Mouse (Mus musculus): ENCODE data around the gene Ckap5. TPM values are rescaled to one million over a fixed set of nuclear protein-coding genes. Genes with fewer than 3 reads are reported as not detected.
A peak's percentile ranks its signal among the peaks of the same experiment; 100 is the strongest.

Gene Ckap5
- polyA plus RNA-seq, 1 experiment from 2014 or later, result 30.8 TPM

GRCm38 (mm10) chr2:91644021-91644420 is 117.5 kb downstream of the Ckap5 start:
- no peak overlapping the region for H3K9ac ChIP-seq (ENCODE audit: low read length)
- H3K4me2 ChIP-seq (replicated peaks; ENCODE audit: low read depth), result no peak overlapping the region
- ATAC-seq (ENCODE audit: low FRiP score, low TSS enrichment) (0 out of 2 replicates have a peak, but pooled peaks have one; percentile 1), DNase-seq (ENCODE audit: low spot score) (no peak)
- no peaks in the 10 kb centered on the region for H3K27me3 ChIP-seq (ENCODE audit: control insufficient read depth, insufficient read depth, low read length)
- peaks cover 13% of the 10 kb centered on the region for H3K36me3 ChIP-seq (ENCODE audit: control insufficient read depth, insufficient read depth, low read length)
- H3K9me3 ChIP-seq (ENCODE audit: control insufficient read depth, low read length), result no peaks in the 10 kb centered on the region
- WGBS, result 86% methylated on average over 11 of the region's 11 CpGs
- TF ChIP-seq CTCF (IDR thresholded peaks at IDR 0.05; ENCODE audit: low read depth) (no peak), EP300 (optimal IDR thresholded peaks at IDR 0.05) (no peak)
- no peak overlapping the region for H3K4me3 ChIP-seq (ENCODE audit: low read depth, low read length)
- H3K4me1 ChIP-seq (replicated peaks; ENCODE audit: control insufficient read depth, insufficient read depth), result peaks cover 4% of the 10 kb centered on the region; the same call in 1 of the 2 replicates
- H3K27ac ChIP-seq (replicated peaks), result no peak overlapping the region

GRCm38 (mm10) chr2:91645354-91645753 is 118.8 kb downstream of the Ckap5 start:
- Histone ChIP-seq H3K9ac (ENCODE audit: low read length) (no peak overlapping the region), H3K4me2 (replicated peaks; ENCODE audit: low read depth) (no peak overlapping the region), H3K36me3 (ENCODE audit: control insufficient read depth, insufficient read depth, low read length) (peaks cover 13% of the 10 kb centered on the region), H3K4me3 (ENCODE audit: low read depth, low read length) (no peak overlapping the region), H3K4me1 (replicated peaks; ENCODE audit: control insufficient read depth, insufficient read depth) (peaks cover 4% of the 10 kb centered on the region; the same call in 1 of the 2 replicates), H3K9me3 (ENCODE audit: control insufficient read depth, low read length) (no peaks in the 10 kb centered on the region), H3K27ac (replicated peaks) (no peak overlapping the region), H3K27me3 (ENCODE audit: control insufficient read depth, insufficient read depth, low read length) (no peaks in the 10 kb centered on the region)
- no peak for ATAC-seq (ENCODE audit: low FRiP score, low TSS enrichment)
- no peak for DNase-seq (ENCODE audit: low spot score)
- 96% methylated on average over 15 of the region's 15 CpGs for WGBS
- TF ChIP-seq EP300 (optimal IDR thresholded peaks at IDR 0.05) (no peak), CTCF (IDR thresholded peaks at IDR 0.05; ENCODE audit: low read depth) (no peak)

GRCm38 (mm10) chr2:91645811-91646210 is 119.2 kb downstream of the Ckap5 start:
- H3K4me3 ChIP-seq (ENCODE audit: low read depth, low read length), result no peak overlapping the region
- DNase-seq (ENCODE audit: low spot score), result no peak
- ATAC-seq (ENCODE audit: low FRiP score, low TSS enrichment), result no peak
- 95% methylated on average over 11 of the region's 11 CpGs for WGBS
- no peak overlapping the region for H3K4me2 ChIP-seq (replicated peaks; ENCODE audit: low read depth)
- H3K9ac ChIP-seq (ENCODE audit: low read length), result no peak overlapping the region
- no peaks in the 10 kb centered on the region for H3K9me3 ChIP-seq (ENCODE audit: control insufficient read depth, low read length)
- no peak overlapping the region for H3K27ac ChIP-seq (replicated peaks)
- H3K27me3 ChIP-seq (ENCODE audit: control insufficient read depth, insufficient read depth, low read length), result no peaks in the 10 kb centered on the region
- TF ChIP-seq CTCF (IDR thresholded peaks at IDR 0.05; ENCODE audit: low read depth) (no peak), EP300 (optimal IDR thresholded peaks at IDR 0.05) (no peak)
- peaks cover 4% of the 10 kb centered on the region; the same call in 1 of the 2 replicates for H3K4me1 ChIP-seq (replicated peaks; ENCODE audit: control insufficient read depth, insufficient read depth)
- H3K36me3 ChIP-seq (ENCODE audit: control insufficient read depth, insufficient read depth, low read length), result peaks cover 13% of the 10 kb centered on the region

GRCm38 (mm10) chr2:91646733-91647132 is 120.2 kb downstream of the Ckap5 start:
- Histone ChIP-seq H3K4me2 (replicated peaks; ENCODE audit: low read depth) (no peak overlapping the region), H3K36me3 (ENCODE audit: control insufficient read depth, insufficient read depth, low read length) (peaks cover 13% of the 10 kb centered on the region)

GRCm38 (mm10) chr2:91649152-91649551 is 122.6 kb downstream of the Ckap5 start:
- H3K4me3 ChIP-seq (ENCODE audit: low read depth, low read length), result peak overlapping the region; percentile 85
- H3K4me1 ChIP-seq (replicated peaks; ENCODE audit: control insufficient read depth, insufficient read depth), result peaks cover 4% of the 10 kb centered on the region; the same call in 1 of the 2 replicates
- peak overlapping the region; percentile 97 for H3K4me2 ChIP-seq (replicated peaks; ENCODE audit: low read depth)
- H3K9me3 ChIP-seq (ENCODE audit: control insufficient read depth, low read length), result no peaks in the 10 kb centered on the region
- TF ChIP-seq EP300 (optimal IDR thresholded peaks at IDR 0.05) (no peak), CTCF (IDR thresholded peaks at IDR 0.05; ENCODE audit: low read depth) (no peak)
- ATAC-seq (ENCODE audit: low FRiP score, low TSS enrichment), result no peak
- H3K27me3 ChIP-seq (ENCODE audit: control insufficient read depth, insufficient read depth, low read length), result no peaks in the 10 kb centered on the region
- H3K27ac ChIP-seq (replicated peaks), result peak overlapping the region; percentile 94
- peak overlapping the region; percentile 80 for H3K9ac ChIP-seq (ENCODE audit: low read length)
- peaks cover 14% of the 10 kb centered on the region for H3K36me3 ChIP-seq (ENCODE audit: control insufficient read depth, insufficient read depth, low read length)
- WGBS, result under 1% methylated on average over 15 of the region's 15 CpGs
- DNase-seq (ENCODE audit: low spot score), result no peak

More at GRCm38 (mm10) chr2:91646733-91647132, 120.2 kb downstream of the Ckap5 start:
- Histone ChIP-seq H3K27me3 (ENCODE audit: control insufficient read depth, insufficient read depth, low read length) (no peaks in the 10 kb centered on the region), H3K9ac (ENCODE audit: low read length) (no peak overlapping the region), H3K4me3 (ENCODE audit: low read depth, low read length) (no peak overlapping the region), H3K27ac (replicated peaks) (no peak overlapping the region), H3K4me1 (replicated peaks; ENCODE audit: control insufficient read depth, insufficient read depth) (peaks cover 4% of the 10 kb centered on the region; the same call in 1 of the 2 replicates), H3K9me3 (ENCODE audit: control insufficient read depth, low read length) (no peaks in the 10 kb centered on the region)
- 41% methylated on average over 1 of the region's 1 CpGs for WGBS
- TF ChIP-seq EP300 (optimal IDR thresholded peaks at IDR 0.05) (no peak), CTCF (IDR thresholded peaks at IDR 0.05; ENCODE audit: low read depth) (peak; percentile 78)
- ATAC-seq (ENCODE audit: low FRiP score, low TSS enrichment) (no peak), DNase-seq (ENCODE audit: low spot score) (peak; percentile 61)

GRCm38 (mm10) chr2:91649553-91650359 is 123.2 kb downstream of the Ckap5 start, which contains the start of the genes Zfp408 and Arhgap1:
Gene Zfp408, minus strand, starts transcription at chr2:91649791.
Gene Arhgap1, plus strand, starts transcription at chr2:91649860.
- peak within 1 kb of the TSS; percentile 80 for H3K9ac ChIP-seq (ENCODE audit: low read length)
- H3K4me2 ChIP-seq (replicated peaks; ENCODE audit: low read depth), result peak within 1 kb of the TSS; percentile 97
- TF ChIP-seq EP300 (optimal IDR thresholded peaks at IDR 0.05) (no peak), CTCF (IDR thresholded peaks at IDR 0.05; ENCODE audit: low read depth) (0 out of 2 replicates have a peak, but pooled peaks have one; percentile 3)
- H3K36me3 ChIP-seq (ENCODE audit: control insufficient read depth, insufficient read depth, low read length), result peaks cover 18% of the 10 kb centered on the region
- peak within 1 kb of the TSS; percentile 94 for H3K27ac ChIP-seq (replicated peaks)
- H3K4me1 ChIP-seq (replicated peaks; ENCODE audit: control insufficient read depth, insufficient read depth), result peaks cover 4% of the 10 kb centered on the region; the same call in 1 of the 2 replicates
- WGBS, result under 1% methylated on average over 44 of the region's 44 CpGs
- no peaks in the 10 kb centered on the region for H3K9me3 ChIP-seq (ENCODE audit: control insufficient read depth, low read length)
- peak; percentile 99 for DNase-seq (ENCODE audit: low spot score)
- peak within 1 kb of the TSS; percentile 85 for H3K4me3 ChIP-seq (ENCODE audit: low read depth, low read length)
- ATAC-seq (ENCODE audit: low FRiP score, low TSS enrichment), result peak; percentile 93
- H3K27me3 ChIP-seq (ENCODE audit: control insufficient read depth, insufficient read depth, low read length), result no peaks in the 10 kb centered on the region

All from stomach, postnatal 0 days (tissue).